Mouse (Mus musculus) gastrocnemius, postnatal 4 days (tissue): Measurements from ENCODE around the gene Cfl1. TPM values are rescaled to one million over a fixed set of nuclear protein-coding genes. Genes with fewer than 3 reads are reported as not detected.
A peak's percentile ranks its signal among the peaks of the same experiment; 100 is the strongest.

Experiments
- DNase-seq, 2 experiments: peaks; one replicate each; pipeline ENCODE4 v3.0.0; 2021 to 2022; ENCODE audit warnings: low spot score in 2 of 2, mixed read lengths in 2 of 2
- total RNA-seq, 2 experiments: library from RNA; stranded (reverse); gene quantifications; 2 replicates each; pipeline ENCODE4 v1.2.3; 2021

Gene Cfl1
- total RNA-seq, 2 experiments from 2014 or later = 557 to 593 TPM

- no peak for DNase-seq
Observed at GRCm38 (mm10) chr19:5518721-5519120, 28.5 kb downstream of the Cfl1 start.

- DNase-seq = no peak
Observed at GRCm38 (mm10) chr19:5525204-5525603, 34.9 kb downstream of the Cfl1 start.

DNA sequence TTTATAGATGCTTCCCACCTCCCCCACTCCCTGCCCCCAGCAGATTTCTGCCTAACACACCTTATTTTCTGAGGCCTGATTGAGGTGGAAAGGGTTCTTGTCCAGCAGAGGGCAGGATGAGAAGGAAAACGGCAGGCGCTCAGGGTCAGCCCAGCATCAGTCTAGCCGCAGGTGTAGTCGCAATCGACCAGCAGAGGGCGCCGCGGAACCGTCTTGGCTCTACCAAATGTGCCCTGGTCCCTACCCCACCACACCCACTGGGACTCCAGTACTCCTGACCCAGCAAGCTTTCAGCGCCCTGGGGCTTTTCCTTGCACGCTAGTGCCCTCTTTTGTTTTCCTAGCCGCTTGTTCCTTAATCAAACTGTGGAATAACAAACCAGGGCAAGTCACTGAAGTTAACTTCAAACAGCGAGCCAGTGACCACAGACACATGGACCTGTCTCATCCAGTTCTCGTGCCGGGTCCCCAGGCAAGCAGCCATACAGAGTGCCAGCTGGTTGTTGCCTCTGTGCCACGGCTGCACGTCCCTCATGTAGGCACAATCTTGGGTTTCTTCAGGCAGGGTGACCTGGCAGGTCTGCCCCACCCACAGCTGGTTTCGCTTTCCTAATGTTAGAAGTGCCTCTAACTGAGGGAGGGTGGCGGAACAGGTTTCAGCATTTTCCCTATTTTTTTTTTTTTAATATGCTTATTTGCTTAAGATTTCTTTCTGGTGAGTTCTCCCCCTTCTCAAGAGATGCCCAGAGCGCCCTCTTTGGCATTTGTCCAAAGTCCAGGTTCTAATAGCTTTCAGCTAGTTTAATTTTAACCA is 39.3 kb downstream of the Cfl1 start:
- DNase-seq = peak; percentile 93 to 97

- no peak for DNase-seq
Observed at GRCm38 (mm10) chr19:5530138-5530524, 39.9 kb downstream of the Cfl1 start.

DNA sequence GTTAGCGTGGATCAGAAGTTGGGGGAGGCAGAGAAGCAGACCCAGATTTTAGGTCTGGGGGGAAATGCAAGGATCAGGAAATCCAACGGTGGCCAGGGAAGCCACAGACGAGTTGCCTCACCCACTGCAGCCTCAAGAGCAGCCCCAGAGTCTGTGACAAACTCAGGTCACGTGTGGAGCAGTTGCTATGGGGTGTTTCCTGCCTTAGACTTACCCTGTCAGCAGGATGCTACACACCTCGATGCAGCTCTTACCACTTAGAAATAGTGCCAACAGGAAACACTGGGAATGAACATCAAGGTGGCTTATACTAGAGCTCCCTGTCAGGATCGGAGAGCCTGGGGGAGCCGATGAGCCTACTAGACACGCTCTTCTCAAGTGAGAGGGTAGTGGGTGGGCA is 42.3 kb downstream of the Cfl1 start:
- no peak for DNase-seq

- no peak for DNase-seq
Observed at GRCm38 (mm10) chr19:5538786-5539185, 48.5 kb downstream of the Cfl1 start.

GRCm38 (mm10) chr19:5543362-5543761 is 53.1 kb downstream of the Cfl1 start:
- DNase-seq = no peak

- no peak for DNase-seq
Observed at GRCm38 (mm10) chr19:5544031-5544430, 53.8 kb downstream of the Cfl1 start.

Other genes starting within 250 kb of the Cfl1 start
- gene Pacs1, start 217.3 kb upstream of the Cfl1 start, total RNA-seq = 10 to 100 TPM; 19.0 to 20.4 TPM
- 100 to 1,000 TPM; 114 to 120 TPM for gene Sf3b2, start 195.0 kb upstream of the Cfl1 start, total RNA-seq
- gene Gal3st3, start 192.1 kb upstream of the Cfl1 start, total RNA-seq = under 1 TPM; 0.18 to 0.22 TPM
- not detected for gene Catsper1, start 154.7 kb upstream of the Cfl1 start, total RNA-seq
- 1 to 10 TPM; 1.3 to 1.7 TPM for gene Cst6, start 140.9 kb upstream of the Cfl1 start, total RNA-seq
- 10 to 100 TPM; 23.7 to 23.8 TPM for gene Eif1ad, start 123.7 kb upstream of the Cfl1 start, total RNA-seq
- gene Banf1, start 123.3 kb upstream of the Cfl1 start, total RNA-seq = 100 to 1,000 TPM; 131 to 137 TPM
- 10 to 100 TPM; 53.3 to 56.8 TPM for gene Sart1, start 101.8 kb upstream of the Cfl1 start, total RNA-seq
- gene Tsga10ip, start 87.9 kb upstream of the Cfl1 start, total RNA-seq = not detected
- 100 to 1,000 TPM; 344 to 358 TPM for gene Drap1, start 65.5 kb upstream of the Cfl1 start, total RNA-seq
- gene AI837181, start 65.3 kb upstream of the Cfl1 start, total RNA-seq = 10 to 100 TPM; 52.0 to 55.7 TPM
- gene Fosl1, start 42.9 kb upstream of the Cfl1 start, total RNA-seq = not detected
- 1 to 10 TPM; 8.0 to 8.4 TPM for gene Ccdc85b, start 32.6 kb upstream of the Cfl1 start, total RNA-seq
- 10 to 100 TPM; 62.3 to 71.1 TPM for gene Fibp, start 29.8 kb upstream of the Cfl1 start, total RNA-seq
- under 1 TPM in 1 of 2 experiments, not detected in 1; 0.16 TPM for gene Ctsw, start 21.9 kb upstream of the Cfl1 start, total RNA-seq
- gene Efemp2, start 16.5 kb upstream of the Cfl1 start, total RNA-seq = 10 to 100 TPM; 57.2 to 68.1 TPM
- gene Mus81, start 2.1 kb upstream of the Cfl1 start, total RNA-seq = 10 to 100 TPM; 28.9 to 30.9 TPM
- 1 to 10 TPM; 1.3 to 1.8 TPM for gene 1700020D05Rik, start 13.3 kb downstream of the Cfl1 start, total RNA-seq
- gene Snx32, start 20.1 kb downstream of the Cfl1 start, total RNA-seq = 1 to 10 TPM; 8.4 to 9.3 TPM
- not detected for gene Ovol1, start 70.2 kb downstream of the Cfl1 start, total RNA-seq
- 1 to 10 TPM; 3.1 to 3.2 TPM for gene Ap5b1, start 77.6 kb downstream of the Cfl1 start, total RNA-seq
- 10 to 100 TPM; 55.2 to 67.2 TPM for gene Rnaseh2c, start 111.4 kb downstream of the Cfl1 start, total RNA-seq
- gene Kat5, start 119.8 kb downstream of the Cfl1 start, total RNA-seq = 10 to 100 TPM; 50.1 to 54.4 TPM
- 10 to 100 TPM; 35.9 to 39.1 TPM for gene Rela, start 147.0 kb downstream of the Cfl1 start, total RNA-seq
- gene Sipa1, start 173.3 kb downstream of the Cfl1 start, total RNA-seq = 10 to 100 TPM; 47.7 to 52.2 TPM
- 10 to 100 TPM; 29.7 to 30.2 TPM for gene Map3k11, start 198.3 kb downstream of the Cfl1 start, total RNA-seq
- 10 to 100 TPM; 37.1 to 40.5 TPM for gene Pcnx3, start 198.5 kb downstream of the Cfl1 start, total RNA-seq
- gene Kcnk7, start 213.9 kb downstream of the Cfl1 start, total RNA-seq = not detected
- 100 to 1,000 TPM; 250 to 260 TPM for gene Ehbp1l1, start 235.9 kb downstream of the Cfl1 start, total RNA-seq
- gene Fam89b, start 239.2 kb downstream of the Cfl1 start, total RNA-seq = 10 to 100 TPM; 58.8 to 59.1 TPM